Mouse (Mus musculus) MEL (cell line): Measurements from ENCODE around the gene 1700086D15Rik. TPM values are rescaled to one million over a fixed set of nuclear protein-coding genes. Genes with fewer than 3 reads are reported as not detected.

Experiments
- DNase-seq: peaks from one replicate; pipeline ENCODE4 v3.0.0; 2011; ENCODE audit warnings: low read depth, low spot score
- H3K27ac ChIP-seq: 2 replicates; pipeline ENCODE4 v1.5.1; 2012; ENCODE audit warnings: low read depth, mild to moderate bottlenecking, control low read depth, low read length, moderate library complexity; ENCODE audit not compliant: control insufficient read depth
- H3K27me3 ChIP-seq, 2 experiments: fragments of 150-350 bp in 1 of 2; sonication (generic) in 1 of 2; 2 replicates each; pipeline ENCODE4 v1.6.1; 2012; ENCODE audit warnings: low read length in 2 of 2, mild to moderate bottlenecking in 2 of 2, improper control_type of control experiment in 1 of 2, moderate library complexity in 1 of 2; ENCODE audit not compliant: insufficient read depth in 2 of 2, control insufficient read depth in 1 of 2
- H3K36me3 ChIP-seq, 2 experiments: 2 replicates each; pipeline ENCODE4 v1.6.1; 2012 to 2014; ENCODE audit warnings: low read length in 2 of 2, improper control_type of control experiment in 1 of 2, inconsistent platforms in 1 of 2, mild to moderate bottlenecking in 1 of 2; ENCODE audit not compliant: insufficient read depth in 2 of 2, control insufficient read depth in 1 of 2
- H3K4me1 ChIP-seq, 2 experiments: fragments of 150-350 bp in 1 of 2; sonication (generic) in 1 of 2; 2 replicates each; pipeline ENCODE4 v1.6.1; 2012; ENCODE audit warnings: low read length in 2 of 2, improper control_type of control experiment in 1 of 2, mild to moderate bottlenecking in 1 of 2; ENCODE audit not compliant: insufficient read depth in 2 of 2, control insufficient read depth in 1 of 2
- H3K4me3 ChIP-seq, 2 experiments: fragments of 150-350 bp in 1 of 2; sonication (generic) in 1 of 2; 2 replicates each; pipeline ENCODE4 v1.5.1; 2012; ENCODE audit warnings: low read depth in 2 of 2, low read length in 2 of 2, mild to moderate bottlenecking in 2 of 2, moderate library complexity in 2 of 2, control low read depth in 1 of 2, improper control_type of control experiment in 1 of 2; ENCODE audit not compliant: control insufficient read depth in 1 of 2, insufficient read depth in 1 of 2
- H3K79me2 ChIP-seq: 2 replicates; pipeline ENCODE4 v1.6.1; 2012; ENCODE audit warnings: mild to moderate bottlenecking, low read length, moderate library complexity; ENCODE audit not compliant: control insufficient read depth, poor library complexity, insufficient read depth
- H3K9ac ChIP-seq: 2 replicates; pipeline ENCODE4 v1.6.1; 2012; ENCODE audit warnings: low read depth, mild to moderate bottlenecking, control low read depth, low read length, moderate library complexity; ENCODE audit not compliant: control insufficient read depth, poor library complexity, severe bottlenecking
- H3K9me3 ChIP-seq: fragments of 150-350 bp; sonication (generic); replicated peaks from 2 replicates; pipeline ENCODE4 v1.6.1; 2012; ENCODE audit warnings: mild to moderate bottlenecking, low read length, improper control_type of control experiment, moderate library complexity; ENCODE audit not compliant: insufficient read depth
- BHLHE40 ChIP-seq: IDR thresholded peaks from 2 replicates; pipeline ENCODE4 v1.6.1; 2012; ENCODE audit warnings: low read depth, mild to moderate bottlenecking, inconsistent platforms, low read length, improper control_type of control experiment, borderline replicate concordance
- CHD2 ChIP-seq: IDR thresholded peaks from 2 replicates; pipeline ENCODE4 v1.6.1; 2011; ENCODE audit warnings: low read length, improper control_type of control experiment
- EP300 ChIP-seq, 2 experiments: IDR thresholded peaks; 2 replicates each; pipeline ENCODE4 v1.6.1; 2011; ENCODE audit warnings: improper control_type of control experiment in 2 of 2, low read length in 2 of 2, low read depth in 1 of 2, mild to moderate bottlenecking in 1 of 2
- ETS1 ChIP-seq: IDR thresholded peaks from 2 replicates; pipeline ENCODE4 v1.6.1; 2012; ENCODE audit warnings: low read depth, mild to moderate bottlenecking, inconsistent platforms, low read length, improper control_type of control experiment, moderate library complexity
- GABPA ChIP-seq: IDR thresholded peaks from 2 replicates; pipeline ENCODE4 v1.6.1; 2012; ENCODE audit warnings: low read depth, mild to moderate bottlenecking, inconsistent platforms, low read length, improper control_type of control experiment, moderate library complexity
- GATA1 ChIP-seq: IDR thresholded peaks from 2 replicates; pipeline ENCODE4 v1.6.1; 2011; ENCODE audit warnings: low read depth, low read length, improper control_type of control experiment
- JUND ChIP-seq: IDR thresholded peaks from 2 replicates; pipeline ENCODE4 v1.6.1; 2011; ENCODE audit warnings: low read depth, mild to moderate bottlenecking, improper control_type of control experiment, low read length
- MAFK ChIP-seq: IDR thresholded peaks from 2 replicates; pipeline ENCODE4 v1.6.1; 2011; ENCODE audit warnings: low read depth, mild to moderate bottlenecking, low read length, improper control_type of control experiment, borderline replicate concordance
- MXI1 ChIP-seq: IDR thresholded peaks from 2 replicates; pipeline ENCODE4 v1.6.1; 2011; ENCODE audit warnings: mild to moderate bottlenecking, low read depth, low read length, improper control_type of control experiment
- MYB ChIP-seq: IDR thresholded peaks from 2 replicates; pipeline ENCODE4 v1.6.1; 2011; ENCODE audit warnings: mild to moderate bottlenecking, low read depth, low read length, improper control_type of control experiment
- NELFE ChIP-seq: IDR thresholded peaks from 2 replicates; pipeline ENCODE4 v1.6.1; 2011; ENCODE audit warnings: low read depth, low read length, improper control_type of control experiment
- POLR2AphosphoS5 ChIP-seq: IDR thresholded peaks from 2 replicates; pipeline ENCODE4 v1.6.1; 2012; ENCODE audit warnings: low read depth, borderline replicate concordance, mild to moderate bottlenecking, inconsistent platforms, low read length, moderate library complexity, mixed read lengths
- TAL1 ChIP-seq: IDR thresholded peaks from 2 replicates; pipeline ENCODE4 v1.6.1; 2012; ENCODE audit warnings: mild to moderate bottlenecking, inconsistent platforms, low read length, moderate library complexity, mixed read lengths
- TBP ChIP-seq: IDR thresholded peaks from 2 replicates; pipeline ENCODE4 v1.8.0; 2011; ENCODE audit warnings: low read depth, low read length, improper control_type of control experiment
- USF2 ChIP-seq, 2 experiments: IDR thresholded peaks; 2 replicates each; pipeline ENCODE4 v1.6.1; 2011 to 2012; ENCODE audit warnings: improper control_type of control experiment in 2 of 2, low read length in 2 of 2, borderline replicate concordance in 1 of 2, inconsistent platforms in 1 of 2, low read depth in 1 of 2, mild to moderate bottlenecking in 1 of 2; ENCODE audit not compliant: insufficient read depth in 1 of 2
- ZC3H11A ChIP-seq: IDR thresholded peaks from 2 replicates; pipeline ENCODE4 v1.6.1; 2012; ENCODE audit warnings: low read depth, mild to moderate bottlenecking, inconsistent platforms, low read length, improper control_type of control experiment
- ZKSCAN1 ChIP-seq: IDR thresholded peaks from 2 replicates; pipeline ENCODE4 v1.6.1; 2012; ENCODE audit warnings: low read depth, mild to moderate bottlenecking, inconsistent platforms, low read length, improper control_type of control experiment, moderate library complexity
- ZMIZ1 ChIP-seq: IDR thresholded peaks from 2 replicates; pipeline ENCODE4 v1.6.1; 2012; ENCODE audit warnings: low read depth, mild to moderate bottlenecking, inconsistent platforms, low read length, improper control_type of control experiment, moderate library complexity
- polyA plus RNA-seq, 2 experiments: library from polyadenylated mRNA; stranded (reverse) in 1 of 2; unstranded in 1 of 2; fragments of >175 nt in 1 of 2; fragments of >200 nt in 1 of 2; gene quantifications; 2 replicates each; pipeline versions ENCODE4 v1.2.1 to v1.2.4; 2012; ENCODE audit warnings: low replicate concordance in 2 of 2, low read depth in 1 of 2; ENCODE audit not compliant: insufficient read length in 2 of 2, insufficient read depth in 1 of 2, missing spikeins in 1 of 2
- total RNA-seq: library from RNA; depleted of rRNA; stranded (reverse); fragments of 300-350 nt; gene quantifications from 2 replicates; pipeline ENCODE4 v1.2.3, GENCODE M21; 2012

Gene 1700086D15Rik
- total and polyA plus RNA-seq, 3 experiments, result not detected

GRCm38 (mm10) chr11:65202236-65202635 is 42.5 kb upstream of the 1700086D15Rik start:
- Histone ChIP-seq H3K4me3 (no peak overlapping the region), H3K27me3 (no peaks in the 10 kb centered on the region), H3K79me2 (no peaks in the 10 kb centered on the region), H3K36me3 (no peaks in the 10 kb centered on the region), H3K9me3 (no peaks in the 10 kb centered on the region), H3K27ac (no peak overlapping the region), H3K4me1 (no peaks in the 10 kb centered on the region), H3K9ac (no peak overlapping the region)
- TF ChIP-seq ETS1, result no peak
- no peak for TF ChIP-seq POLR2AphosphoS5
- no peak for TF ChIP-seq USF2 (IDR thresholded peaks at IDR 0.05; ENCODE audit: borderline replicate concordance in 1 of 2, insufficient read depth in 1 of 2, low read depth in 1 of 2, low read length in 2 of 2)
- no peak for TF ChIP-seq MXI1
- TF ChIP-seq NELFE, result no peak
- no peak for TF ChIP-seq ZC3H11A
- TF ChIP-seq ZMIZ1, result no peak
- TF ChIP-seq TBP, result no peak
- no peak for TF ChIP-seq TAL1
- TF ChIP-seq CHD2, result no peak
- no peak for DNase-seq

- Histone ChIP-seq H3K36me3 (no peaks in the 10 kb centered on the region), H3K79me2 (no peaks in the 10 kb centered on the region)
- TF ChIP-seq BHLHE40 (no peak), ETS1 (no peak), GATA1 (no peak), ZMIZ1 (no peak), MAFK (no peak), ZKSCAN1 (no peak), MYB (no peak), EP300 (IDR thresholded peaks at IDR 0.05; ENCODE audit: low read depth in 1 of 2, low read length in 2 of 2) (no peak), JUND (no peak), NELFE (no peak), GABPA (no peak)
- TF ChIP-seq, all 39 proteins: peak for 0
- Histone ChIP-seq H3K4me1 (no peaks in the 10 kb centered on the region), H3K9me3 (no peaks in the 10 kb centered on the region), H3K27ac (no peak overlapping the region), H3K9ac (no peak overlapping the region), H3K27me3 (no peaks in the 10 kb centered on the region), H3K4me3 (no peak overlapping the region)
- DNase-seq, result no peak
These were observed 38.3 kb upstream of the 1700086D15Rik start for GRCm38 (mm10) chr11:65198026-65198425.
